ENCODE assay signal across 9 mouse cellular contexts in the genomic region with DNA sequence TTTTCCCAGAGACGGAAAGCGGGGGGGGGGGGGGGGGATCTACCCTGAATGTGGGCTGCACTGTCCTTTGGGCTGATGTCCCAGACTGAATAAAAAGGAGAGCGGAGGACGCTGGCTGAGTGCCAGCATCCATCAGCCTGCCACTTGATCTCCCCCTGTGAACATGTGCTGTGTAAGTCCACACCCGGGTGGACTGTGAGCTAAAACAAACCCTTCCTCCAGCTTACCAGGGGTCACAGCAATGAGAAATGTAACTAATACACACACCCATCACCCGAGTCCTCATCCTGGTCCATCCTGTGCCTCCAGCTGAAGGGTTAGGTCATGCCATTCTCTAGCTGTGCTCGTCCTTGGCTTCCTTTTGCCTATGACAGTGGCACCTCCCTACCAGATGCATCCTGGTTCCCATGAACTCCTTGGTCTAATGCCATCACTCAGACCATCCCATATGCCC. TPM values are rescaled to one million over a fixed set of nuclear protein-coding genes. Genes with fewer than 3 reads are reported as not detected.
DNase-seq lines count a peak whose midpoint lies in the region; ATAC-seq lines count a peak whose summit lies in the region.
"Had no signal": no experiment of that assay in that cellular context is flagged by ENCODE, and none has a peak within 500 bp of the region (broad histone marks: within the 10 kb centered on the region; RNA-seq: fewer than 3 reads in every experiment).

No protein-coding gene starts in this region.

- H3K36me3 ChIP-seq in liver, embryonic 12.5 days: peaks cover 37% of the 10 kb centered on the region
- H3K36me3 ChIP-seq in heart, embryonic 14.5 days (ENCODE audit: control insufficient read depth, insufficient read depth, low read length): peaks cover 44% of the 10 kb centered on the region

- H3K4me1 ChIP-seq in liver, embryonic 12.5 days: peaks cover 50% of the 10 kb centered on the region
- H3K4me1 ChIP-seq in heart, embryonic 14.5 days (ENCODE audit: control insufficient read depth in 2 of 2, insufficient read depth in 2 of 2, low read length in 2 of 2): peaks cover 74 to 80% of the 10 kb centered on the region in 2 experiments

- no peaks in the 10 kb centered on the region for H3K27me3 ChIP-seq in liver, embryonic 12.5 days (replicated peaks)
- no peaks in the 10 kb centered on the region for H3K27me3 ChIP-seq in heart, embryonic 14.5 days (ENCODE audit: control insufficient read depth, insufficient read depth, low read length)

- ATAC-seq in liver, embryonic 12.5 days: peak; percentile 44
- peak; percentile 76 for ATAC-seq in heart, embryonic 14.5 days (ENCODE audit: insufficient number of reproducible peaks, insufficient read depth, low FRiP score, low read depth)

- no peak overlapping the region for H3K4me2 ChIP-seq in liver, embryonic 12.5 days
- peak overlapping the region; percentile 42 for H3K4me2 ChIP-seq in heart, embryonic 14.5 days (ENCODE audit: low read length)

- no peak overlapping the region for H3K9ac ChIP-seq in liver, embryonic 12.5 days
- no peak overlapping the region; the same call in 1 of the 2 replicates for H3K9ac ChIP-seq in heart, embryonic 14.5 days (ENCODE audit: low read length)

- H3K9me3 ChIP-seq in liver, embryonic 12.5 days (replicated peaks): no peaks in the 10 kb centered on the region
- H3K9me3 ChIP-seq in heart, embryonic 14.5 days (ENCODE audit: control insufficient read depth, low read length): no peaks in the 10 kb centered on the region
- H3K9me3 ChIP-seq: megakaryocyte, embryonic 14.5 days had no signal

- H3K4me3 ChIP-seq in liver, embryonic 12.5 days: no peak overlapping the region
- H3K4me3 ChIP-seq in heart, embryonic 14.5 days (ENCODE audit: control insufficient read depth in 1 of 2, insufficient read depth in 1 of 2, low read depth in 1 of 2, low read length in 2 of 2): no peak overlapping the region
- H3K4me3 ChIP-seq: megakaryocyte, embryonic 14.5 days had no signal

- WGBS in liver, embryonic 12.5 days (ENCODE audit: insufficient replicate concordance): 47% methylated on average over 7 of the region's 7 CpGs
- WGBS in heart, embryonic 14.5 days: 10% methylated on average over 7 of the region's 7 CpGs

- no peak overlapping the region for H3K27ac ChIP-seq in liver, embryonic 12.5 days
- peak overlapping the region; percentile 38 to 71; a peak in 3 of 4 replicates for H3K27ac ChIP-seq in heart, embryonic 14.5 days (replicated peaks in 1 of 2; ENCODE audit: control insufficient read depth in 1 of 2, insufficient read depth in 1 of 2, low read depth in 2 of 2, low read length in 2 of 2)

- DNase-seq in liver: no peak
- DNase-seq in cerebellum, postnatal 10 days: peak; percentile 84 to 87
- peak; percentile 32 for DNase-seq in lung, postnatal 14 days
- DNase-seq in embryo, embryonic 10 days (ENCODE audit: low spot score): no peak
- no peak for DNase-seq in ovary, postnatal 14 days (ENCODE audit: low spot score)
- no peak for DNase-seq in right cerebral cortex, postnatal 14 days

RNA-seq across cellular contexts. Expression of gene Itm2c, which starts 8.1 kb away (rescaled TPM):
- polyA plus RNA-seq in liver, embryonic 12.5 days (2016; fragmentation: Nextera tagmentation; extraction: Ambion mirVana): 41.3 and 42.3 TPM in 2 replicates
- 129 and 189 TPM in 2 replicates for polyA plus RNA-seq in heart, embryonic 14.5 days (2014; fragmentation: Nextera tagmentation; extraction: Ambion mirVana)

RNA-seq across cellular contexts. Expression of gene 4933407L21Rik, which starts 26.1 kb away (rescaled TPM):
- not detected in 2 replicates for polyA plus RNA-seq in liver, embryonic 12.5 days (2016; fragmentation: Nextera tagmentation; extraction: Ambion mirVana)
- polyA plus RNA-seq in heart, embryonic 14.5 days (2014; fragmentation: Nextera tagmentation; extraction: Ambion mirVana): 0.11 and 0.26 TPM in 2 replicates

RNA-seq across cellular contexts. Expression of gene Gpr55, which starts 58.7 kb away (rescaled TPM):
- polyA plus RNA-seq in liver, embryonic 12.5 days (2016; fragmentation: Nextera tagmentation; extraction: Ambion mirVana): not detected in 2 replicates
- polyA plus RNA-seq in heart, embryonic 14.5 days (2014; fragmentation: Nextera tagmentation; extraction: Ambion mirVana): 0.07 TPM in 1 of 2 replicates, not detected in the other

Comparison
In these comparisons a context has a peak if more than half of its experiments do, and no peak if none do; other contexts are left out.
1. DNase-seq: peak in cerebellum, postnatal 10 days (2 of 2) and lung, postnatal 14 days (single experiment); none in liver (single experiment), embryo, embryonic 10 days (single experiment), ovary, postnatal 14 days (single experiment) and right cerebral cortex, postnatal 14 days (single experiment).